Mouse (Mus musculus) induced T-regulatory cell, adult 2 months (primary cell): ENCODE measurements at regions not wholly inside any gene's neighbourhood (a gene's known extent, or its start where the extent isn't known, plus 50 kb on each side); places are given as distances from the start of the nearest gene placed in this dataset.
A peak's percentile ranks its signal among the peaks of the same experiment; 100 is the strongest.
"Not testable (repeated sequence)": the region's sequence is repeated elsewhere in the genome, so short reads cannot be mapped to it uniquely, and the experiment has no call there.

Experiments used
- DNase-seq: peaks from one replicate; pipeline ENCODE4 v3.0.0-alpha.2; 2012; ENCODE audit warnings: low read depth

GRCm38 (mm10) chr11:10276224-10276623 lies 837.8 kb upstream of the Vwc2 start:
- peak; percentile 6 for DNase-seq

- no peak for DNase-seq
These were observed 830.5 kb upstream of the Vwc2 start for GRCm38 (mm10) chr11:10283553-10283952.

- DNase-seq = no peak
These were observed 822.0 kb upstream of the Vwc2 start for GRCm38 (mm10) chr11:10291996-10292395.

GRCm38 (mm10) chr11:10309023-10309720 lies 804.9 kb upstream of the Vwc2 start:
- DNase-seq = no peak

- DNase-seq = no peak
These were observed 796.6 kb upstream of the Vwc2 start for GRCm38 (mm10) chr11:10317427-10317826.

- no peak for DNase-seq
These were observed 795.8 kb upstream of the Vwc2 start for GRCm38 (mm10) chr11:10318048-10318759.

GRCm38 (mm10) chr11:10330253-10330652 lies 783.8 kb upstream of the Vwc2 start:
- not testable (repeated sequence) for DNase-seq

- DNase-seq = no peak
These were observed 776.2 kb upstream of the Vwc2 start for GRCm38 (mm10) chr11:10337781-10338180.

GRCm38 (mm10) chr11:10372340-10372739 lies 741.7 kb upstream of the Vwc2 start:
- no peak for DNase-seq
